Mouse (Mus musculus): ENCODE measurements around the gene Rdh5.

Gene Rdh5

DNA sequence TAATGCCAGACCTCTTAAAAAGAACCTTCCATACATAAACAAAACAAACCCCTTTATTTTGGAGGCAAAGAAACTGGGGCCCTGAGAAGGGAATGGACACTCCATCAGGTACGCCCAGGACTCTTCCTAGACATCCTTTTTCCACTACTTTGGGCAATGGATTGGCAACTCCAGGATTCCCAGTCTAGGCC lies at the start of gene Rdh5:
Gene Rdh5, minus strand, starts transcription at position 67 of the 191 bp plus-strand sequence.
- no peak for DNase-seq (ENCODE audit: low spot score)

DNA sequence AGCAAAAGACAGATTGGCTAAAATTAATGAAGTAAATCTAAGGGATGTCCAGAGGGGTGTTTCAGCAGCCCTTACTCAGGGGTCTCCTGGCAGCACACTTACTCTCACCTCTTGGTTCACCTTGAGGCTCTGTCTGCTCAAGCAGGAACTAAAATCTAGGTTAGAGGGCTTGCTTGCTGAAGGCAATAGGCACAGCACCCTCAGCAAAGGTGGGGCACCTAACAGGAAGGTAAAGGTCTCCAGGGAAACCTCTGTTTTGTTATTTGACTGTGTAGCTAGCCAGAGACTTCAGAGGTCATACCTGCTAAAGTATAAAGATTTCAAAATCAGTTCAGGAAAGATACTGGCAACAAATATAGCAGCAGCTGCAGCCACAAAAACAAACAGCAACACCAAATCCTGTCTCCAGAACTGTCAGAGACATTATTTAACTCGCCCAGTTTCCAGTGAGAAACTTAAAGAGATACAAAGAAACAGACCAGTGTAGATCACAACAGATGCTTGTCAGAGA lies 48.1 kb upstream of the Rdh5 start:
- DNase-seq (ENCODE audit: low spot score): no peak

DNA sequence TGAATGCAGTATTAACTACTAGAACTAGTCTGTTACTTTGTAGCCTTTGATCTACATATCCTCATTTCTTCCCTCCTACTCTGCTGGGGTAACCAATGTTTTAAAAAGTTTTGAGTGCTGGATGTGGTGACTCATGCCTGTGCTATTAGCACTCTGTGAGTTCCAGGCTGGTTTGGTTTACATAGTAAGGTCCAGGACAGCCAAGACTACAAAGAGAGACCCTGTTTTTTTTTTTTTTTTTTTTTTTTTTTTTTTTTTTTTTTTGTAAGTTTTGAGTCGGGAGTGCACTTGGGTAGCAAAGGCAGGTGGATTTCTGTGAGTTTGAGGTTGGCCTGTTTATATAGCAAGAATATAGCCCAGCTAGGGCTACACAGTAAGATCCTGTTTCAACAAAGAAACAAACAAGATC lies 45.7 kb upstream of the Rdh5 start:
- DNase-seq (ENCODE audit: low spot score): no peak

DNA sequence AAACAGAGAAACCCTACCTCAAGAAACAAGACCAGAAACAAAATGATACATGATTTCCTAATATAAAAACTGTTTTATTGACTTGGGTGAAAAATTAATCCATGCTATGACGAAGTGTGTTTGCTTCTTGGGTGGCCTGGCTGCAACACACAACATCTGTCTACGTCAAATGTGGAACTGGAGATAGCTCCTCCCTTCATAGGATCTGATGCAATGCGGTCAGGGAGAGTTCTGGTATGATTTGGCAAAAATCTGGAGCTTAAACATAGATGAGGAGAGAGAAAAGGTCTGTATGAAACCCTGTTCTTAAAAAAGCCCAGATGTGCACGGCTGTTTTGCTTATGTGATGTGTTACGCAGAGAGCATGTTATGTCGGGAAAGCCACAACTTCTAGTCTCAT lies 43.2 kb upstream of the Rdh5 start:
- DNase-seq (ENCODE audit: low spot score): no peak

DNA sequence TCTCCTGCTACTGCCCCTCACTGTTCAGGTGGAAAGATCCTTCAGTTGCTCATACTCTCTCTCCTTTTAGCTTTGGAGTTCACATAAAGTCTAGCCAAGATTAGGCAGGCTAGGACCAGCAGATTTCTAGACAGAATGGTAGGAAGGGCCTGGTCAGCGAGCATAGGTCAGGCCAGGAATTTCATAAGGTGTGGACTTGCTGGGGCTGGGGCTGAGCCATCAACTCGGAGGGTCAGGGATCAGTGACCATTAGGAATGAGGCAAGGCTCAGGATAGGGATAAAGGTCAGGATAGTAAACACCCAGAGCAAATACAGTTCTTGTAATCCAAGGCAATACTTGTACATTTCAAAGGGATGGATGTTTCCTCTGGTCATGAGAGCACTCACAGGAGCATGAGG lies 42.3 kb upstream of the Rdh5 start:
- DNase-seq (ENCODE audit: low spot score): no peak

DNA sequence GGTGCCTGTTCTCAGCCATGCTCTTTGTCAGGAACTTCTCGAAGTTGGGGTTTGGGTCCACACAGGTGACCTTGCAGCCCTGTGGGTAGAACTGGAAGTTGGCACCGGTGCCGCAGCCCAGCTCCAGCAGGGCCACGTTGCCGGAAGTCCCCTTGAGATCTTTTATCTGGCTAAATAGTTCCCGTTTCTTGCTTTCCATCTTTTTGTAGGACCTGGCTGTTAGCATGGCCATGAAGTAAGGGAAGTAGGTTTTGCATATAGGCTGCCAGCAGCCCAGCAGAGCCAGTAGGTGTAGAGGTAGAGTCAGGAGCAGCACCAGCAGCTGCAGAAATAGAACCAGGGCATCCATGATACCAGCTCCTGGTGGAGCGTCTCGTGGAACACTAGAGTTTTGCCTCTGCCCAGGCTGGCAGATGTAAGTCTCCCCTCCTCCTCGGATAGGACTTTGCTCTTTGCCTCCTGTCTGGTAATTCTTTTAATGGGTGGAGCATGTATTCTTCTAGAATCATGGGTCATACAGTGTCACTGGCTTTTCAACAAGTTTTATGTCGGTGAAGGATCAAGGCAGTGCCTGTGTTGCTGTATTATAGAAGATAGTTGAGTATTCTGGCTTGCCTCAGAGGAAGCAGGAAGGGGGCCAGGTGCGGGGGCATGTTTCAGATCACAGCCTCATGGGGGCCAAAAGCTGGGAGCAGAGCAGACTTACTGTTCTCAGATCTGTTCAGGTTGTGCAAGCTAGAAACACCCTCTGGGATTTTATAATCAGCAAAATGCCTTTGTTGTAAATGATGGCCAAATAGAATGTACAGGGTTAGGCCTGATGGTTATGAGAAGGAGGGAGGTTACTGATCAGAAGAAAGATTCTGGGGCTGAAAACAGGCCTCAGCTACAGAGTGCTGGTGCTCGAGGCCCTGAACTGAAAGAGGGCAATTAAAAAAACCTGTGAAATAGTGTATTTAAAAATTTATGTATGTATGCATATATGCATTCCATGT lies 38.2 kb upstream of the Rdh5 start, which contains the start of gene Mettl7b:
Gene Mettl7b, minus strand, starts transcription at position 399 of the 995 bp plus-strand sequence.
- DNase-seq (ENCODE audit: low spot score): no peak

DNA sequence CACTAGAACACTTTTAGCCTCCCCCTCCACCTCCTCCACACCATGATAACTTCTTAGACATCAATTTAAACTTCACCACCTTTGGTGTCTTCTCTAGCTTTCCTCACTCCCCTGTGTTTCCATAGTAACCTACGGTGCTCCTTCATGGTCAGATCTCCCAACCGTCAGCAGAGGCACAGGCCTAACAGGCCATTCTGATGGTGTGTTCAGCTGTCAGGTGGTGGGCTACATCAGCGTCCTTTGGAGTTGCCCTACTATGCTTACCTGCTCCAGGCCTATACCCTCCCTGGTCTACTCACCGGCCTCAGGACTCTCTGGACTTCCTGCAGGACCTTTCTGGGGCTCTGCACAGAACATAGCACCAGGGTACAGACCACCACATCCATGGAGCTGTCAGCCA lies 37.5 kb upstream of the Rdh5 start:
- no peak for DNase-seq (ENCODE audit: low spot score)

DNA sequence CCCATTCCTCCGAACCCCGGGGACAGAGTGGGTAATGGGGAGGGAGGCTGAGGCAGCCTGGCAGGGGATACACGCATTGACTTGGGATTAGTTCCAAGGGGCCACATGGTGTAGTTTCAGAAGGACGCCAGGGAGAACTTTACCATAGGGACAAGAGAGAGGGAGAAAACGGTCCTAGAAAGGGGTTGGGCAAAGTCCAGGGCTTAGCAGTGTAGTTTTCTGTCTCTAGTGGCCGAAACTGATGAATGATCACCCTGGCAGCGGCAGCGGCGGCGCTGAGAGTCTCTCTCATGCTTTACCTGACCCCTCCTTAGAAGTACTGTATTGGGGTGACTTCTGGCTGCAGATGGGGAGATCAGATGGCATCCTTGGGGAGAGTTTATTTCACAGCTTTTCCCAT lies 35.7 kb upstream of the Rdh5 start:
- DNase-seq (ENCODE audit: low spot score): no peak

DNA sequence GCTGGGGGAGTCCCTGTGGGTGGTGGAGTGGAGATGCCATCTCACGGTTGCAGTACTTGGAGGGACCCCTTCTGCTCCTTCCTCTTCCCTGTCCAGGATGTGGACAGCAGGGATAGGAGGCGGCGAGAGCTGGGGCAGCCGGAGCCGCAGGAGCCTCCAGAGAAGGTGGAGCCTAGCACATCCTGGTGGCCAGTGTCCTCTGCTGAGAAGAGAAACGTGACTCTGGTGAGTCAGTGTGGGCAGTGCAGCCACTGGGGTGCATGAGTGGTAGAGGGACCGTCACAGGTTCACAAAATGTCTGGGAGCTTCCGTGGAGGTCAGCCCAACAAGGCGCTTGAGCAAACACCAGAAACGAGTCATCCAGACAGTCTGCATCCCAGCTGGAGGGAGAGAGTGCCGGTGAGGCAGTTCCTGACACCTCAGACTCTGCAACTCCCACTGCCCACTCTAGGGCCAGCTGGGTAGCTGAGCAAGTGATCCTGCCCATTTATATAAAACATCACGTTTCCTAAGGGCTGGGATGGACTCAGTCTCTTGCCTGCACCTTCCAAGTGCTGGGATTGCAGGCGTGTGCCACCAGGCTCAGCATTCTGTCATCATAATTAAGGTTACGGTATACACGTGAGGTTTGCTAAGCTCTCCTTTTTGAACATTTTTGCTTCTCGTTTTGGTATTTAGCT lies 27.7 kb upstream of the Rdh5 start:
- DNase-seq (ENCODE audit: low spot score): no peak

DNA sequence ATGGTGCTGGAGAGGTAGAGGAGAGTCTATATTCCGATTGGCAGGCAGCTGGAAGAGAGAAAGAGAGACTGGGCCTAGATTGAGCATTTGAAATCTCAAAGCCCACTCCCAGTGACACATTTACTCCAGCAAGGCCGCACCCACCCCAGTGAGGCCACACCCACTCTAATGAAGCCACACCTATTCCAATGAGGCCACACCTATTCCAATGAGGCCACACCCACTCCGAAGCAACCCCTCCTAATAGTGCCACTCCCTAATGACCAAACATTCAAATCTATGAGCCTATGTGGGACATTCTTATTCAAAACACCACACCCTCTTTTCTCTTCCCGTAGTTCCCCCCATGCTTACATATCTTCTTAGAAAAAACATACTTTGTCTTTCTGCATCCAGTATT lies 24.8 kb upstream of the Rdh5 start:
- no peak for DNase-seq (ENCODE audit: low spot score)

DNA sequence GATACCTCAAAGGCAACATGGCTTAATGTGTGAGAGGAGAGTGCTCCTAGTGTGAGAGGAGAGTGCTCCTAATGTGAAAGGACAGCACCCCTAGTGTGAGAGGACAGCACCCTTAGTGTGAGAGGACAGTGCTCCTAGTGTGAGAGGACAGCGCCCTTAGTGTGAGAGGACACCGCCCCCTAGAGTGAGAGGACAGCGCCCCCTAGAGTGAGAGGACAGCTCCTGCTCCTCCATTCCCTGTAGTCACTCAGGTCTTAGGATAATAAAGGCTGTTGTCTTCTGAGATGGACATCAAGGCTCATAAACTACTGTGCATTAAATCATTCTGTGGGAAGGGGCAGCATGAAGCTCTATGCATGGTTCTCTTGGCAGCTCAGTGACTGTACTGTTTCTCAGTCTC lies 23.0 kb upstream of the Rdh5 start:
- no peak for DNase-seq (ENCODE audit: low spot score)

DNA sequence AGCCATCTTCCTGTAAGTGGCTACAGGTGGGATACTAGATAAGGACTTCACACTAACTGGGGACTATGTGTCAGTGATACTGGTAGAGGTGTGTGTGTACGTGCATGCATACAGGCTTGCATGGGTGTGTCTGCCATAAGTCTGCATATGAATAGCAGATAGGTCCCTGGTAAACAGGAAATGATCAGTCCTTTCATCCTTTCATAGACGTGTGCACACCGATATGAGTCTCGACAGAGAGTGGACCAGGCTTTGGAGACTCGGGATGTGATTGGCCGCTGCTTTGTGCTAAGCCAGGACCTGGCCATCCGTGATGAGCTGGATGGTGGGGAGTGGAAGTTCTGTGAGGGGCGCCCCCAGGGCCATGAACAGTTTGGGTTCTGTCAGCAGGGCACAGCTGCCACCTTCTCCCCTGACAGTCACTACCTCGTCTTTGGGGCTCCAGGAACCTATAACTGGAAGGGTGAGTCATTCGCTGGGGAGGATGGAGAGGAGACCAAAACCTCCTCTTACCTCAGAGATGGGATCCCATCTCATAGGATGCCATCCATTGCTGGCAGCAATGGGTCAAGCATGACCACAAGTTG lies 17.9 kb upstream of the Rdh5 start:
- DNase-seq (ENCODE audit: low spot score): no peak

DNA sequence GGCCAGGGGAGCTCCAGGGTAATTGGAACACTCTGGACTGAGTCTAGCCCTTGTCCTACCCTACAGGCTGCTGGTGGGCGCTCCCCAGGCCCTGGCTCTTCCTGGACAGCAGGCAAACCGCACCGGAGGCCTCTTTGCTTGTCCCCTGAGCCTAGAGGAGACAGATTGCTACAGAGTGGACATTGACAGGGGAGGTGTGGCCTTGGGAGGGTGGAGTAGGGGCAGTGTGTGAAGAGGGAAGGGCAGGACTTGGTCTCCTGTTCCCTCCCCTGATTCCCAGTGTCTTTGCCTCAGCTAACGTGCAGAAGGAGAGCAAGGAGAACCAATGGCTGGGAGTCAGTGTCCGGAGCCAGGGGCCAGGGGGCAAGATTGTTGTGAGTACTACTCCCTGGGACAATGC lies 16.3 kb upstream of the Rdh5 start:
- no peak for DNase-seq (ENCODE audit: low spot score)

DNA sequence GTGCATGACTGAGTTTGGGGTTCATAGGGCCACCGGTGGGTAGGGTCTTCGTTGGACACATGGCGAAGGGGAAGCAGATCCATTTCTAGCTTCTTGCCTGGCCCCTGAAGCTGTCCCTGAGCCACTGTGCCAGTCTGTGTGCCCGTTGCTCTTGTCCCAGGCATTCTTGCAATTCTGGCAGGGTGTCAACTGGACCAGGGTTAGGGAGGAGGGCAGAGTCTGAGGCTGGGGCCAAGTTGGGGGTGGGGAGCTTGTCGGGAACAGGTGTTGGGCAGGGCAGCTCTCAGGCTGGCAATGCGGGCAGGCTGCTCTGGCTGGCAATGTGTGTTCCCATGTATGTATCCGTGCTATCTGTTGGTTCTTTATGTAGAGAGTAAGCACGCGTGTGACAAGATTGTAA lies 15.8 kb upstream of the Rdh5 start:
- DNase-seq (ENCODE audit: low spot score): peak; percentile 49

DNA sequence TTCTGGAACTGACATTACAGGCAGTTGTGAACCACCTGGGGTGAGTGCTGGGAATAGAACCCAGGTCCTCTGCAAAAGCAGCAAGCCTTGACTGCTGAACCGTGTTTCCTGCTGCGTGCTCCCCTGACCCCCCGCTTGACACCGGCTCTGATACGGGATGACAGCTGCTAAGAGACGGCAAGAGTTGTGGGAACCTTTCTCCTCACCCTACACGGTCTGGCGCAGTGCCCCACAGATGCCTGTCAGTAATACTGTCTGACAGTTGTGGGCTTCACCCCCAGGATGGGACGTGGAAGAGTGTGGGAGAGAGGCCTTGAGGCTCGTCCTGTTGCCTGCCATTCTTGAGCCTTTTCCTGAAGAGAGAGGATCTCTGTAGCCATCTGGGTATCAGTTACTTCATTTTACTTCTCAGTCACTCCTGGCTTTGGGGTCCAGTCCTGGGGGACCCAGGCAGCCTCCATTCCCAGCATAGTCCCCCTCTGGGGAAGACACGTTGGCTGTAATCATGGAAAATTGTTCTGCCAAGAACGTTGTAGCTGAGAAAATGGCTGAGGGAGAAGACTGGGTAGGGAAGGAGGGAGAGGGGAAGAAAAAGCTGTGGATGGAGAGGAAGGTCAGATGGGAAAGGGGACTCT lies 15.2 kb upstream of the Rdh5 start:
- no peak for DNase-seq (ENCODE audit: low spot score)

DNA sequence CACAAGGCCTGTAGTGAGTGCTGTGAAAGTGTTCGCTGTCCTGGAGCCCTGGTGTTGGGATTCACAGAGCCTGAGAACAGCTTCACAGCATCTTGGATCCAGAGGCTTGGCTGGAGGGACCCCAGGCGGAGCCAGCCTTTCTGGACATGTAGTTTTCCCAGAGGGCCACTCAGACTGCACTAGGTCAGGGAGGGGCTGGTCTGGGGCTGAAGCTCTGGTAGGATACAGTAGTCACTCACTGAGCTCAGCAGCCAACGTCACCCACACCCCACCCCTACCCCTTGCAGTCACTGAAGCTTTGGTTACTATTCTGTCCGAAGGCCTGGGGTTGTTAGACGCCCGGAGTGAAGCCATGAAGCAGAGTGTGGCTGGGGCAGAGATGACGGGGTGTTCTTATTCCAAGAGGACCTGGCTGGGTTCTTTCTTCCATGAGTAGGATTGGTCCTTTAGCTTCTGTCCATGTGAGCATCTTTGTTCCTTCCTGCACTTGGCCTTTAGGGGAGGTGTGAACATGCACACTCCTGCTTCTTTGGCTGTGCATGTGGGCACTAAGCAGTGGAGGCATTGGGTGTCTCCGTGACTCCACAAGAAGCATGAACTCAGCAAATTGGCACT lies 13.2 kb upstream of the Rdh5 start:
- no peak for DNase-seq (ENCODE audit: low spot score)

DNA sequence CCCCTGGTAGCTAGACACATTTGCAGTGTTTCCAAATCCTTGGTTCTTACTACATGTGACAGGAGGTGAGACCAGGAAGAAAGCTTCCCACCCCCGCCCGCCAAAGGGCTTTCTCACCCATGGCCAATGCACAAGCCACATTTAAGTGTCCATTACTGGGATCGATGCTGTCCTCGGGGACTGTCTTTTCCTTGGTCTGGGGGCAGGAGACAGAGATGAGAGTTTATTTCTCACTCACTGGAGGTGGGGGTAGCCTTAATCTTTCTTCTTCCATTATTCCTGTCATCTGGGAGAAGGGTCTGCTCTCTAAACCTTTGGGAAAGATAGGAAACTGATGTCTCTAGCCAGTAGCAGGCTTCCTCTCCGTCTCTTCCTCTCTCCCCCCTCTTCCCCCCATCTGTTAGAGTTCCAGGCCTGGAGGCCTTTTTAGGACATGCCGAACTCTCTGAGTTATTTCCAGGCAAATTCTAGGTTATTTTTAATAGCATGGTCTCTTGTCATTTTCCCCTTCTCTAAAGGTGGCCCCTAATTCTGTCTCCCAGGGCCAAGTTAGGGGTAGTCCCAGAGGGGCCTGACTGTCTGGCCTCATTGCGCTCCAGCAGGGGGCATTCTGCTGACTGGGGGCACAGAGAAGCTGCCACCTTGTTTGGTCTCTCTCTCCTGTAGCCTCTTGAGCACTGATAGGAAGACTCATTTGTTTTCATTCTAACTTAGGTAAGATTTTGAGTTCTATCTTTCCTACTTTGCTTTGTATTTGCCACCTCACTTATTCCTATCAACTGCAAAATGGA lies 12.5 kb upstream of the Rdh5 start:
- DNase-seq (ENCODE audit: low spot score): no peak

DNA sequence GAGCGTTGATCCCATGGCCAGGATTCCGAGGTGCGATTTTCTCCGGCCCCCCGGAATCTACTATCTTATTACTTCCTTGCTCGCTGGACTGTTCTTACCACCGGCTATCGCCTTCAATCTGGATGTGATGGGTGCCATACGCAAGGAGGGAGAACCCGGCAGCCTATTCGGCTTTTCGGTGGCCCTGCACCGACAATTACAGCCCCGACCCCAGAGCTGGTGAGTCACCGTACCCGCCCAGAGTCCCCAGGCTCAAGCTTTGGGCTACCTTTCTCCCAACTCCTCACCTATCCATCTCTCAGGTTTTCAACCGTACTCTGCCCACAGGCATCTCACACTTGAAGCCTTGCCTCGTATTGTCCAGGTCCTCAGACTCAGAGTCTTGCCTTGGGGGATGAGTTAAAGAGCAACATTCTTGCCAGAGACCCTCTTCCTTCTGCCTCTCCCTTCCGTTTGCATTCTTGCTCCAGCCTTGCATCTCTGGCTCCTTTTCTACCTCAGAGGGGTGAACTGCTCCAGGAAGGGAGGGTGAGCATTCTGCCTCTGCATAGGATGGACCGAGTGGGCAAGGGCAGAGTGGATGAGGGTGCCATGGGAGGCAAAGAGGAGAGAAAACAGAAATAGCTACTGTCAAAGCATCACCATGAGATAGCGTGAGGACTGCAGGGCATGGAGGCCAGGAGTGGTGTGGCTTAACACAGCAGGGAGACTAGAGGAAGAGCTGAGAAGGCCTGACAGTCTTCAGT lies 11.5 kb upstream of the Rdh5 start:
- DNase-seq (ENCODE audit: low spot score): no peak

DNA sequence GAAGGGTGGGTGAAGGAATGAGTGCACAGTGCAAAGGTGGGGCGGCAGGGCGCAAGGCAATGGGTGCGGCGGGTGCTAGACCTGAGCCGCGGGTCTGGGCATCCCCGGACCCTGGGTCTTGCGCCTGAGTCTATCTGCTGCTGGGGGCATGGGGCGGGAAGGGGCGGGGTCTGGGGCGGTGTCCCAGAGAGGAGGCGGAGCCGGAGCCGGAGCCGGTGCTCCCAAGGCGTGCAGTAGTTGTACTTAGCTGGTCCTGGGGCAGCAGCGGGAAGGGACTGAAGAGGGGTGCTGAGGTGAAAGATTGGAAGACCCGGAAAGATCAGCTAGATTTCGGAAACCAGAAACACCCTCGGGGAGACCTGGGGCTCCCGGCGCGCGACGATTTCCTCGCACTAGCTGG lies 10.9 kb upstream of the Rdh5 start, which contains the start of gene Itga7:
Gene Itga7, plus strand, starts transcription at position 245 of the 400 bp plus-strand sequence.
- DNase-seq (ENCODE audit: low spot score): no peak

DNA sequence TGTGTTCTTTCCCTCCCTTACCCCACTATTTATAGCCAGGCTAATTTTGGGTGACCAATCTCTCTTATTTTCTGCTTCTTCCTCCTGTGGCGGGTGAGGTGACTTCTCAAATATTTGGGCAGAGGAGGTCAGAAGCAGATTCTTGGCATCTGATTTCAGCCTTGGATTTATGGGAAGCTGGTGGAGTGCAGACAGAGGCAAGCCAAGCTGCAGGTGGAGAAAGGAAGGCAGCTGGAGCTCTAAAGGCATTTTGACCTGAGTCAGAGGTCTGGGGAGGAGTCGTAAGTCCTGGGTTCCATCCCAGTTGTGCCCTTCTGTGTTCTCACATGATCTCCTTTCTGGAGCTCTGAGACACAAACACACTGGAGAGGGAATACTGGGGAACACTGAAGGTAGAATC lies 8.8 kb upstream of the Rdh5 start:
- DNase-seq (ENCODE audit: low spot score): no peak
